Mouse (Mus musculus): ENCODE measurements around the gene Sohlh2. TPM values are rescaled to one million over a fixed set of nuclear protein-coding genes. Genes with fewer than 3 reads are reported as not detected.
"Not testable (repeated sequence)": the region's sequence is repeated elsewhere in the genome, so short reads cannot be mapped to it uniquely, and the experiment has no call there.

Sohlh2 gene
- total RNA-seq, 2 experiments from 2014 or later = not detected

GRCm38 (mm10) chr3:55196328-55196710, 14.5 kb downstream of the Sohlh2 start:
- no peak for DNase-seq (ENCODE audit: low spot score in 2 of 2)
- intact Hi-C loops (cut with DNase I) = no loop called here

- intact Hi-C loops (cut with DNase I); DNase-seq (ENCODE audit: low spot score in 2 of 2): not testable (repeated sequence)
Measured at GRCm38 (mm10) chr3:55203621-55204020, 21.8 kb downstream of the Sohlh2 start.

DNA sequence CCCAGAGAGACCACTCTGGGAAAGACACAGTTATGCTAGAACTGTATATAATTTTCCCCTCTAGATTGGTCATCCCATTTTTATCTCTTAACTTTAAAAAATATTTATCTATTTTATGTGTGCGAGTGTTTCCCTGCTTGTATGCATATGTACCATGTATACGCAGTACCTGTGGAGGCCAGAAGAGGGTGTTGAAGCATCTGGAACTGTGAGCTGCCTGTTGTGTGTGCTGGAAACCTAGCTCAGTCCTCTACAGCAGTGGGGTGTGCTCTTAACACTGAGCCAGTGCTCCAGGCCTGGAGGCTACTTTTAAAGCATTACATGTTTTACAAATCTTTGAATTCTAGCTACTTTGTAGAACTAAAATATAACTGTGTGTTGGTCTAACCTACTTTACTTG, 24.6 kb downstream of the Sohlh2 start:
- intact Hi-C loops (cut with DNase I) = no loop called here

DNA sequence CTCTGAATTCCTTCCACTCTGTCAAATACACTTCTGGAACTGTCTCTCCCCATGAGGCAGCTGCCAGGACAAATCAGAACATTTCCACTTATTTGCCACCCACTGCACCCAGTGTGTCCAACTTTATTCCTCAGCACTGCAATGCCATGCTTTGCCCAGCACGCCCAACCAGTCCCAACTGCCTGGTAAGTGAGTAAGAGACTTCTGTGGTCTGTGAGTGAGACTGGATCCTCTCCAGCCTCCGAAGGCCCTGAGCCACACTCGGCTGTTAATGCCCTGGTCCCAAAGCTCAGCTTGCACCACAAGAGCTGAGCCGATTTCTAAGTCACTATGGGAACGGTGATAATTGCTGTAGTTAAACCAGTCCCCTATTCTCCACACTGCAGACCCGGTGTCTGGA, 25.8 kb downstream of the Sohlh2 start:
- intact Hi-C loops (cut with DNase I) = no loop called here

More for the DNA sequence above, 24.6 kb downstream of the Sohlh2 start:
- DNase-seq (ENCODE audit: low spot score in 2 of 2) = no peak

DNA sequence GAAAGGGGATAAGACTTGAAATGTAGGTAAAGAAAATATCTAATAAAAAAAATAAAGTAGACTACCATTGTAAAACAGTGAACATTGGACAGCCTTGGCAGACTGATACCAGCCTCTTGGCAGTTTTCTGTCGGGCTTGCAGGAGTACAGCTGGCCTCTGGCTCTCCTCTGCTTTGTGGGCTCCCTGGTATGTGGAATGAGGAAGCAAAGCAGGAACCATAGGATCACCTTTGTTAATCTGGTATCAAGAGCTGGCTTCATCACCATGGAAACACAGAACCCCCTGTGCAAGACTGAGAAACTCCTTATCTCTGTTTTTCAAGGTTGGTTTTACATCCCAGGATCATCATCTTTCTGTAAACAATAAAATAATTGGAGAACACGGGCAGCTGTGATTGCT, 30.4 kb downstream of the Sohlh2 start:
- intact Hi-C loops (cut with DNase I) = no loop called here
- DNase-seq (ENCODE audit: low spot score in 2 of 2) = no peak

More for the DNA sequence above, 25.8 kb downstream of the Sohlh2 start:
- DNase-seq (ENCODE audit: low spot score in 2 of 2) = no peak

GRCm38 (mm10) chr3:55213785-55214184, 32.0 kb downstream of the Sohlh2 start:
- intact Hi-C loops (cut with DNase I) = no loop called here
- no peak for DNase-seq (ENCODE audit: low spot score in 2 of 2)

GRCm38 (mm10) chr3:55214413-55214812, 32.6 kb downstream of the Sohlh2 start:
- no peak for DNase-seq (ENCODE audit: low spot score in 2 of 2)
- intact Hi-C loops (cut with DNase I) = no loop called here

DNA sequence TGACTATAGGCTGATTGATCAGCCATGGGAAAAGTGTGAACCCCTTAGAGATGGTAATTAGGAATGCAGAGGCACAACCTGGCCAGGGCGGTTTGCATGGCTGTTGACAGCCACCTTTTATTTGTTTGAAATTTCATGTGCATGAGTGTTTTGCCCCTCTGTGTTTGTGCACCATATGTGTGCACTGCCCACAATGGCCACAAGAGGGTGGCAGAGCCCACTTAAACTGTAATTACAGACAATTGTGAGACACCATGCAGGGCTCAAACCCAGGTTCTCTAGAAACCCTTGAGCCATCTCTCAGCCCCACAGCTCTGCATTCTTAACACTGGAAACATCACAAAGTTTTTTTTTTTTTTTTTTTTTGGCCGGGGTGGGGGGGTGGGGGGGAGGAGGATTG, 40.7 kb downstream of the Sohlh2 start:
- intact Hi-C loops (cut with DNase I) = no loop called here
- no peak for DNase-seq (ENCODE audit: low spot score in 2 of 2)

DNA sequence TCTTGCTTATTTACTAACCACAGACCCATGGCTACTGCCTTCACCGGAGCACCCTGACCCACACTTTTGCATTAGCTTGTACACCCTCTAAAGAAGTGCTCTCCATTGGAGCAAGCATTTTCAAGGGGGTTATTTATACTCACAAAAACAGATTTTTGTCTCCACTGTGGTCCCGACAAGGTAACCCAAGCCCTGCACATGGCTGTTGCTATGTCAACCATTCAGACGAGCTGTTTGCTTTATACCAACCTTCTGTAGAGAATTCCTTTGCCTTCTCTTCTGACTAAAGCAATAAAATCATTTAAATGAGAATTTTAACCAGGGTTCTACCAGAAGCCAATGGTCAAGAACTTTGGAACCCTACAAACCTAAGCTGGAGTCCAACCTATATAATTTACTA, 42.0 kb downstream of the Sohlh2 start:
- DNase-seq (ENCODE audit: low spot score in 2 of 2) = peak in 1 of 2 experiments; percentile 39
- intact Hi-C loops (cut with DNase I) = no loop called here

GRCm38 (mm10) chr3:55226501-55227213, 44.8 kb downstream of the Sohlh2 start:
- intact Hi-C loops (cut with DNase I) = no loop called here
- DNase-seq (ENCODE audit: low spot score in 2 of 2) = peak in 1 of 2 experiments; percentile 28

DNA sequence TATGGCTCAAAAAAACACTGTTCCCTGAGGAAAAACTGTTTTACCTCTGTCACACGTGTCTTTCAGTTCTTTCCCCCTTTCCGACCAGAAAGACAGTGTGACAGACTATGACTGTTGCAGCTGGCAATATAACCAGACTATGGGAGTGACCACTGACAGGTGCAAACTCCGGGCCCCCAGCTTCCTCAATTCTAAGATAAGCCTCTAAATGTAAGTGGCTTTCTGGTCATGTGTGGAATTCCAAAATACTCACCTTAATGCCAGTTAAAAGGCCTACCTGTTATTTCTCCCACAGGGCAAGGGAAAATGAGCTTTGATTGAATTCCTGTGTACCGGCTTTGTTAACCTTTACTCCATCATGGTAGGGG, 45.4 kb downstream of the Sohlh2 start:
- no peak for DNase-seq (ENCODE audit: low spot score in 2 of 2)
- intact Hi-C loops (cut with DNase I) = no loop called here

DNA sequence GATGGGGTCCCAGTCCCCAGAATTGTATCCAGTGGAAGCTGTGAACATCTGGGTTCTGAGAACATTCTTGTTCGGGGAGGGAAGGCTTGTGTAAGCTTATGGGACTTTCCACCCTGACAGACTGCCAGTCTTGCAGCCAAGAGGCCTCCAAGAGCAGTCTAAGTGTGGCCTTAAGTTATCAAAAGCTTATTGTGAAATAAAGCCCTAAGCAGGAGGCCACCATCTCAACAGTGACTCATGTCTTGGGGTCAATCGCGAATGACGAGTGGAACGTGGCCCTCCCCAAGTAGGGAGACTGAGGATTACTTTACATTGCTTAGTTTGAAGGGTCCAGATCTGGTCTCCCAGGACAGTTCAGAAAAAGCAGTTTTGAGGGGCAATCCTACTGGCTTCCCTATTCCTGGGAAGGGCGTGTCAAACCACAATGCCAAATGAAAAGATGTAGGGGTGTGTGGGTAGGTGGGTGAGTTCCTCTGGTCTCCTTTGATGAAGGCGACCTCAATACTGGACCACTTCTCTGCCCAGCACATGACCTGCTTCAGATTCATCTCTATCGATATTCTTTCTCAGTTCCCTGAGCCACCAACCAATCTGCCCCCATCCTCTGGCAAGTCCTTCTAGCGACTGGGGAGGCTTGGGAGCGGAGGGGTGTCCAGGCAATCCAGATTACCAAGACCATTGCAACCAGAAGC, 60.0 kb downstream of the Sohlh2 start, which contains the start of gene Dclk1:
Gene Dclk1 (plus strand): TSS at position 635 of the 692 bp plus-strand sequence.
- no peak for DNase-seq (ENCODE audit: low spot score in 2 of 2)
- intact Hi-C loops (cut with DNase I) = loop anchor here (2.0 kb wide), 1 partner anchor 111 kb away; no protein-coding TSS in a partner anchor

- intact Hi-C loops (cut with DNase I) = loop anchor here (2.0 kb wide), 1 partner anchor 110 kb away; no protein-coding TSS in a partner anchor
- DNase-seq (ENCODE audit: low spot score in 2 of 2) = peak; percentile 88 to 90
Measured at GRCm38 (mm10) chr3:55242422-55243055, 60.7 kb downstream of the Sohlh2 start.

GRCm38 (mm10) chr3:55243056-55243471, 61.2 kb downstream of the Sohlh2 start:
- intact Hi-C loops (cut with DNase I) = loop anchor here (2.0 kb wide), 1 partner anchor 110 kb away; no protein-coding TSS in a partner anchor
- peak in 1 of 2 experiments; percentile 48 for DNase-seq (ENCODE audit: low spot score in 2 of 2)

DNA sequence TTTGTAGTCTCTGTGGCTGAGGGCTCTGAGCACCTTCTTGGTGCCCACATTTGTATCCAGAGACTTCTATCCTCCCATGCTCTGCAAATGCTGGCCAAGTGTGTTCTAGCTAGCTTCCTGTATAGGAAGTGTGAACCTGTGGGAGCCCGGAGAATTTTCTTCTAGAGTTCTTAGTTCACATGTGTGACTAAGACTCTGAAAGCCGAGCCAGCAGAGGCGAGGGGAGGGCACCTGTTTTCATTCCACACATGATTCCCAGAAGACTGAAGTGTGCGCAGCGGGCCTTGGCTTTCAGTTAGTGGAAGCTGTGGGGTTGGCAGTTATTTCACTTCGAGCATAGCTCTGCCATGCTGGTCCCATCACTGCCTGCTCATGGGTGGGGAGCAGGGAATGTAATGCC, 62.3 kb downstream of the Sohlh2 start:
- peak in 1 of 2 experiments; percentile 59 for DNase-seq (ENCODE audit: low spot score in 2 of 2)
- intact Hi-C loops (cut with DNase I) = no loop called here

GRCm38 (mm10) chr3:55246618-55247272, 64.9 kb downstream of the Sohlh2 start:
- intact Hi-C loops (cut with DNase I) = loop anchor here (5.0 kb wide), 1 partner anchor 71 kb away; no protein-coding TSS in a partner anchor

GRCm38 (mm10) chr3:55248048-55248447, 66.2 kb downstream of the Sohlh2 start:
- intact Hi-C loops (cut with DNase I) = loop anchor here (5.0 kb wide), 1 partner anchor 69 kb away; no protein-coding TSS in a partner anchor
- no peak for DNase-seq (ENCODE audit: low spot score in 2 of 2)

More at GRCm38 (mm10) chr3:55246618-55247272, 64.9 kb downstream of the Sohlh2 start:
- peak; percentile 29 to 52 for DNase-seq (ENCODE audit: low spot score in 2 of 2)

DNA sequence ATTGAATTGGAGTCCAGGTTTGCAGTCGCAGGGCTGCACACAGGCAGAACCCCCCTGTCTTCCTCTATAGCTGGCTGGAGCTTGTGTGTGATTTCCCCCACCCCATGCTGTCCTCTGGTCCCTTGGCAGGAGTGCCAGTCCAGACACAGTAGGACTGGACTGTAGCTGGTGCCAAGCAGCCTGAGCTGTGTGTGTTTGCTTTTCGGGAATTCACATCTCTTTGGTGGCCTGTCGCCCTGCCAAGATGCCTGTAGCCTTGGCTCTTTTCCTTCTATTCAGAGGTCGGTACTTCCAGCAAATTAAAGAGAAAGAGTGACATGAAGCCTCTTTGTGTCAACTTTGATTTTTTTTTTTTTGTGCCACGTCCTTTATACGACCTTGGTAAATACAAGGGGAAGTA, 66.7 kb downstream of the Sohlh2 start:
- intact Hi-C loops (cut with DNase I) = loop anchor here (5.0 kb wide), 1 partner anchor 69 kb away; no protein-coding TSS in a partner anchor
- peak; percentile 63 to 67 for DNase-seq (ENCODE audit: low spot score in 2 of 2)

- no peak for DNase-seq (ENCODE audit: low spot score in 2 of 2)
- intact Hi-C loops (cut with DNase I) = no loop called here
Measured at GRCm38 (mm10) chr3:55250631-55251030, 68.8 kb downstream of the Sohlh2 start.

Measured in left cerebral cortex, postnatal 14 days (tissue).